8 mouse cellular contexts compared by ENCODE assay signal in genomic region chr9:87708151-87708550, GRCm38 (mm10). TPM values are rescaled to one million over a fixed set of nuclear protein-coding genes. Genes with fewer than 3 reads are reported as not detected.
DNase-seq lines count a peak whose midpoint lies in the region; ATAC-seq and TF ChIP-seq lines count a peak whose summit lies in the region.

No protein-coding gene starts in this region.

- no peak overlapping the region for H3K4me3 ChIP-seq in forebrain, embryonic 10.5 days
- no peak overlapping the region for H3K4me3 ChIP-seq in forebrain, embryonic 13.5 days
- no peak overlapping the region for H3K4me3 ChIP-seq in lung, adult 2 months (replicated peaks; ENCODE audit: extremely low read depth, low read depth, low read length)

- DNase-seq in forebrain, embryonic 10.5 days (ENCODE audit: extremely low spot score, low spot score) = peak; percentile 41
- peak; percentile 33 for DNase-seq in urinary bladder, adult 2 months (ENCODE audit: low spot score)
- DNase-seq in urinary bladder, postnatal 10 days (ENCODE audit: low spot score) = no peak
- peak; percentile 32 for DNase-seq in fibroblast of lung, adult 2 months (ENCODE audit: low read depth)
- peak; percentile 13 to 42 for DNase-seq in kidney, adult 8-10 months
- DNase-seq in lung, adult 2 months = peak; percentile 25
- peak; percentile 87 for DNase-seq in testis, postnatal 10 days (ENCODE audit: low spot score)

- H3K4me1 ChIP-seq in forebrain, embryonic 10.5 days = no peaks in the 10 kb centered on the region
- no peaks in the 10 kb centered on the region for H3K4me1 ChIP-seq in forebrain, embryonic 13.5 days
- no peaks in the 10 kb centered on the region for H3K4me1 ChIP-seq in lung, adult 2 months (ENCODE audit: control insufficient read depth, insufficient read depth, low read length)

- H3K9ac ChIP-seq in forebrain, embryonic 13.5 days = no peak overlapping the region

- TF ChIP-seq CTCF in lung, adult 2 months (IDR thresholded peaks at IDR 0.05; ENCODE audit: insufficient read depth, low read length) = peak; percentile 39; the same call in 1 of the 2 replicates

- H3K9me3 ChIP-seq in forebrain, embryonic 10.5 days = no peaks in the 10 kb centered on the region
- no peaks in the 10 kb centered on the region for H3K9me3 ChIP-seq in forebrain, embryonic 13.5 days (replicated peaks)

- ATAC-seq in forebrain, embryonic 13.5 days = no peak

- no peak overlapping the region for H3K27ac ChIP-seq in forebrain, embryonic 10.5 days
- H3K27ac ChIP-seq in forebrain, embryonic 13.5 days = no peak overlapping the region

- no peak for TF ChIP-seq POLR2A in lung, adult 2 months (IDR thresholded peaks at IDR 0.05; ENCODE audit: borderline replicate concordance, extremely low read depth, low read depth, low read length)

- H3K36me3 ChIP-seq in forebrain, embryonic 10.5 days (replicated peaks) = no peaks in the 10 kb centered on the region
- H3K36me3 ChIP-seq in forebrain, embryonic 13.5 days (ENCODE audit: poor library complexity, severe bottlenecking) = no peaks in the 10 kb centered on the region

- H3K4me2 ChIP-seq in forebrain, embryonic 13.5 days = no peak overlapping the region

- no peaks in the 10 kb centered on the region for H3K27me3 ChIP-seq in forebrain, embryonic 10.5 days (ENCODE audit: poor library complexity, severe bottlenecking)
- H3K27me3 ChIP-seq in forebrain, embryonic 13.5 days = no peaks in the 10 kb centered on the region

RNA-seq across cellular contexts. Expression of gene Tbx18, which starts 22.9 kb away (rescaled TPM):
- polyA plus RNA-seq in forebrain, embryonic 10.5 days (2016; fragmentation: Nextera tagmentation; extraction: Ambion mirVana) = 3.0 and 3.1 TPM in 2 replicates
- polyA plus RNA-seq in forebrain, embryonic 13.5 days (2015; fragmentation: Nextera tagmentation; extraction: Ambion mirVana) = 1.7 and 2.2 TPM in 2 replicates
- 2.8 and 4.4 TPM in 2 replicates for polyA plus RNA-seq in urinary bladder, adult 2 months (2012; rRNA removed)
- polyA plus RNA-seq in lung, adult 2 months (2012; rRNA removed) = 0.52 and 0.57 TPM in 2 replicates
